Mouse (Mus musculus): ENCODE data around the gene Nhp2. TPM values are rescaled to one million over a fixed set of nuclear protein-coding genes. Genes with fewer than 3 reads are reported as not detected.
"Not testable (repeated sequence)": the region's sequence is repeated elsewhere in the genome, so short reads cannot be mapped to it uniquely, and the experiment has no call there.

Nhp2 gene
- total RNA-seq, 2 experiments from 2014 or later = 19.5 to 21.3 TPM

GRCm38 (mm10) chr11:51602253-51602652 lies 17.3 kb upstream of the Nhp2 start:
- intact Hi-C loops (cut with DNase I) = no loop called here
- no peak for DNase-seq

- DNase-seq = peak; percentile 91 to 92
- intact Hi-C loops (cut with DNase I) = no loop called here
Observed at GRCm38 (mm10) chr11:51605602-51606446, 13.7 kb upstream of the Nhp2 start.

- intact Hi-C loops (cut with DNase I) = no loop called here
- DNase-seq = peak; percentile 95 to 97
Observed at GRCm38 (mm10) chr11:51606447-51607095, 13.0 kb upstream of the Nhp2 start, which contains the start of gene Hnrnpab. Gene Hnrnpab, minus strand, starts transcription at chr11:51606847.

- intact Hi-C loops (cut with DNase I) = no loop called here
- no peak for DNase-seq
Observed at GRCm38 (mm10) chr11:51607096-51607738, 12.3 kb upstream of the Nhp2 start.

GRCm38 (mm10) chr11:51609266-51609909 lies 10.1 kb upstream of the Nhp2 start:
- intact Hi-C loops (cut with DNase I) = no loop called here
- no peak for DNase-seq

- intact Hi-C loops (cut with DNase I) = loop anchor here (10.0 kb wide), 1 partner anchor 395 kb away; the partner anchor contains the start of genes Cdkl3 and Ube2b
- DNase-seq = not testable (repeated sequence)
Observed at GRCm38 (mm10) chr11:51609940-51610339, 9.6 kb upstream of the Nhp2 start.

- intact Hi-C loops (cut with DNase I) = loop anchor here (10.0 kb wide), 1 partner anchor 391 kb away; the partner anchor contains the start of genes Cdkl3 and Ube2b
- no peak for DNase-seq
Observed at GRCm38 (mm10) chr11:51614256-51614655, 5.3 kb upstream of the Nhp2 start.

GRCm38 (mm10) chr11:51615129-51615528 lies 4.4 kb upstream of the Nhp2 start:
- no peak for DNase-seq
- intact Hi-C loops (cut with DNase I) = loop anchor here (5.0 to 10.0 kb wide), 2 partner anchors 37 to 390 kb away; partner anchors contain the start of genes Cdkl3, D930048N14Rik, N4bp3 and Ube2b

GRCm38 (mm10) chr11:51615601-51616000 lies 3.9 kb upstream of the Nhp2 start:
- intact Hi-C loops (cut with DNase I) = loop anchor here (5.0 to 10.0 kb wide), 2 partner anchors 37 to 389 kb away; partner anchors contain the start of genes Cdkl3, D930048N14Rik, N4bp3 and Ube2b
- DNase-seq = peak; percentile 70 to 77

GRCm38 (mm10) chr11:51616113-51616512 lies 3.4 kb upstream of the Nhp2 start:
- intact Hi-C loops (cut with DNase I) = loop anchor here (5.0 to 10.0 kb wide), 2 partner anchors 36 to 389 kb away; partner anchors contain the start of genes Cdkl3, D930048N14Rik, N4bp3 and Ube2b
- DNase-seq = not testable (repeated sequence)

GRCm38 (mm10) chr11:51617693-51618092 lies 1.8 kb upstream of the Nhp2 start:
- intact Hi-C loops (cut with DNase I) = loop anchor here (1.0 to 10.0 kb wide), 3 partner anchors 35 to 387 kb away; partner anchors contain the start of genes Cdkl3, D930048N14Rik, N4bp3 and Ube2b
- peak; percentile 58 to 80 for DNase-seq

- intact Hi-C loops (cut with DNase I) = loop anchor here (5.0 to 10.0 kb wide), 2 partner anchors 33 to 386 kb away; partner anchors contain the start of genes Cdkl3, D930048N14Rik, N4bp3 and Ube2b
- no peak for DNase-seq
Observed at GRCm38 (mm10) chr11:51618894-51619408, 584 bp upstream of the Nhp2 start.

- no peak for DNase-seq
- intact Hi-C loops (cut with DNase I) = no loop called here
Observed at GRCm38 (mm10) chr11:51620084-51620483, 549 bp downstream of the Nhp2 start.

GRCm38 (mm10) chr11:51621776-51622175 lies 2.2 kb downstream of the Nhp2 start:
- intact Hi-C loops (cut with DNase I) = no loop called here
- DNase-seq = no peak

- DNase-seq = no peak
- intact Hi-C loops (cut with DNase I) = no loop called here
Observed at GRCm38 (mm10) chr11:51622971-51623491, 3.5 kb downstream of the Nhp2 start.

- DNase-seq = no peak
- intact Hi-C loops (cut with DNase I) = no loop called here
Observed at GRCm38 (mm10) chr11:51625187-51625820, 5.8 kb downstream of the Nhp2 start.

- intact Hi-C loops (cut with DNase I) = no loop called here
- no peak for DNase-seq
Observed at GRCm38 (mm10) chr11:51627425-51627824, 7.9 kb downstream of the Nhp2 start.

GRCm38 (mm10) chr11:51627907-51628306 lies 8.4 kb downstream of the Nhp2 start:
- intact Hi-C loops (cut with DNase I) = no loop called here
- no peak for DNase-seq
